Mouse (Mus musculus) megakaryocyte progenitor cell, adult 5-6 weeks (primary cell): Measurements from ENCODE around the gene Bora. TPM values are rescaled to one million over a fixed set of nuclear protein-coding genes. Genes with fewer than 3 reads are reported as not detected.

ENCODE experiments used
- ATAC-seq: replicated peaks from 2 replicates; pipeline ENCODE4 v1.8.0; 2016; ENCODE audit warnings: mild to moderate bottlenecking, moderate TSS enrichment, inconsistent platforms; ENCODE audit not compliant: poor library complexity
- total RNA-seq, 2 experiments: library from RNA; stranded (forward) in 1 of 2; stranded (reverse) in 1 of 2; fragments of 157-497, 149-512 nt in 1 of 2; fragments of 200-1000 nt in 1 of 2; gene quantifications; 2 replicates each; pipeline versions ENCODE4 v1.2.3 to v1.2.4; 2015 to 2017

Bora gene
- total RNA-seq, 2 experiments from 2014 or later = 45.9 to 53.0 TPM

DNA sequence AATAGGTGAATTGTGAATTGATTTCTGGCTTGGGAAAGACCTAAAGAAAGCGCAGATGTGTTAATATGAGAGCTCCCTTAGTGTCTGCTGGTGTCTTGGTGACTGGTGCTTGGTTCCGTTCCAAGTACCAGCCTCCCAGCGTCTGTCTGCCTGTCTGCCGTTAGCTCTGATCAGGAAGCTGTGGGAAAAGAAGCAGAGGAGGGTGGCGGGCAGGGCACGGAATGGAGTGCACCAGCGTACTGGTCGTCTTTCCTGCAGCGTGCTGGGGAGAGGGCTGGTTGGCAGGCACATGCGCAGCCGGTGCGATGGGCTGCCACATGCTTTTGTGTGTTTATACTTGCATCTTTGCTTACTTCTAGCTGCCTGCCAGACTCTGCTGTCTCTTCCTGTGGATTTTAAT lies 14.6 kb downstream of the Bora start:
- peak; percentile 29; the same call in 1 of the 2 replicates for ATAC-seq

DNA sequence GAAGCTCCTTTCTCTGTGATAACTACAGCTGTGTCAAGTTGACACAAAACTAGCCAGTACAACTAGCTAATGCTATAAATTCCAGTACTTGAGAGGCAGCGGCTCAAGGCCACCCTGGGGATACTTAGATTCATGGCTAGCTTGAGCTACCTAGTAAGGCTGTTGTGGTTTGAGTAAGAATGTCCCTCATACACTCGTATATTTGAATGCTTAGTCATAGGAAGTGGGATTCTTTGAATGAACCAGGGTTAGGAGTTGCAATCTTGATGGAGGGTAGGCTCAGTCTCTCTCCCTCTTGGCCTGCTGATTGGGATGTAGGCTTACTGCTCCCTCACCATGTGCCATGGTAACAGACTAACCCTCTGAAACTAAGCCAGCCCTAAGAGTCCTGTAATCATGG lies 17.1 kb downstream of the Bora start:
- ATAC-seq = no peak

DNA sequence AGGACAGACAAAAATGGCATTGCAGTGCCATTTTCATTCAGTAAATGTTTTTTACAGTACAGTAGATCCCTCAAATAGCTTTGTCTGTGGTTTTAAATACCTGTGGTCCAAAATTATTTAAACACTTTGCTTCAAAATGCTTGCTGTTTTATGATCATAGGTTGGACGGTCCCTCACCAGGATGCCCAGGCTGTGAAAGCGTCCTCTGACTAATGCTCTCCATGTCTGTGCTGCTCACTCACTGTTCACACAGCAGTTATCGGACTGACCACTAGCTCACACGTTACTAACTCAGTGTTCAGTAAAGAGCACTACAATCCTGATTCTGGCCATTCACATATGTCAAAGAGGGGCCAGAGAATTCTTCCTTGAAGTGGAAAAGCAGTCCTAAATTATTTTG lies 25.1 kb downstream of the Bora start:
- no peak for ATAC-seq

DNA sequence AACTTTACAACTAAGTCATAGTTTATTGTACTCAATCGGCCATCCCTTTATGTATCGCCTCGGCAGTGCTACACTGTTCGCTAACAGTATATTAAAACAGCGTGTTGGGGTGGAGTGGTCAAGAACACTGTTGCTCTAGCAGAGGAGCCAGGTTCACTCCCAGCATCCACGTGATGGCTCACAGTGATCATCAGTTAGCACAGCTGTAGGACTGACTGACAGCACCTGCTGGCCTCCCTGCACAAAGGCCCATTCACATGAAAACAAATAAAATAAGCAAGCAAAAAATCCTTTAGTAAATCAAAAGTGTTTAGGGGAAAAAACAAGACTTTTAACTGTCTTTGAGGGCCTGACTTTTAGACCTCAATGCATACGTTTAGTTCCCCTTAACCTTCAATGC lies 42.9 kb downstream of the Bora start:
- ATAC-seq = no peak

DNA sequence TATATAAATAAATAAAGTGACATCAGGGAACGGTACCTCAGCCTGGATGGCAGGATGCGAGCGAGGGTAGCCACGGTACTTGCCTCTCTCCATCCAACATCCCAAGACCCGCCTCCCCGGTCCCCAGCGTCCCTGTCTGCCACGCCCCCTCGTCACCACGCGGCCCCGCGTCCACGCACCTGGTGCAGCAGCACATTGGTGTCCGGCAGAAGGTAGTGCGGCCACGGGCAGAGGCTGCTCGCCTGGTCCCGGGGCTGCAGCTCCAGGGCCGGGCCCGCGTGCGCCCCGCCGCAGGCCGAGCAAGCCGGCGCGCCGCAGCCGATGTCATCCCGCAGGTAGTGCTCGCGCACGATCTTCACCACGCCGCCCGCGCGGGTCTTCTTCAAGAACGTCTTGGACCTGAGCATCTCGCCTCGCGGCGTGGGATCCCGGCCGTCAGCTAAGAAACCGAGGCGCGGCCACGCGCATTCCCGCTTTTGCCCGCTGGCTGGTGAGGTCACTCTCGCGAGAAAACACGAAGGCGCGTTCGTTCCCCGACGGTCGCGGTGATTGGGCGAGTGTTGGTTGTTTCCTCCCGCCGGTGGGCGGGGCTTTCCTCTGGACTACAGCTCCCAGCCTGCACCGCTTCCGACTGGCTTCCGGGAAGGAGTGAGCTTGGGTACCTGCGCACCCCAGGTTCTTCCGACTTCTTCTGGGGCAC lies 53.4 kb downstream of the Bora start, which contains the start of the genes Pibf1 and Dis3:
Gene Pibf1 (plus strand): TSS at position 158 of the 700 bp plus-strand sequence.
Gene Dis3 (minus strand): TSS at position 504 of the 700 bp plus-strand sequence.
- peak; percentile 97 for ATAC-seq

DNA sequence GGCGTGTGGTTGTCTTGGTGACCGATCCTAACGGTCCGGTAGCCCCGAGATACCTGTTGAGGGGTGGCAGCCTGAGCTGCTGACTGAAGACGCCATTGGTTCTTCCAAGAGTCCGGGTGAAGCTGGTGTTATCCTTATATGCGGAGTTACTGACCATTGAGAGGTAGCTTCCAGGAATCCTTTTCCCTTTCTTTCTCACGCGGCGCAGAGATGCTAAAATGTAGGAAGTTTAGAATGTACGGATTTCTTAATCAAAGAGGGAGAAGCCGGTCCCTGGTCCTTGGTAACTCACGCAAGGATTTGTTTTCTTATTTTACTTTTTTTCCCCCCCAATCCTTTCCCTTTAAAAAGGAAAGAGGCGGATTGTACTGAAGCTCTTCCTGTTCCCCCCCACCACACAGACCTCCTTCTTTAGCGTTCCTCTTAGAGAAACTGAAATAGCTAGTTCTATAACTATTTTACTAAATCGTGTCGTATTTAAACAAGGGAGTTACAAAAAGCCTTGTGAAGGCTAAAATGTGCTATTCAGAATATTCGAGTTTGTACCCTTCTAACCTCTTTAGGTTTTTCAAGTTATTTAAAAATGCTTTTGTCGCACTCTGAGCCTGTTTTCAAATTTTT lies 54.1 kb downstream of the Bora start:
- no peak for ATAC-seq

DNA sequence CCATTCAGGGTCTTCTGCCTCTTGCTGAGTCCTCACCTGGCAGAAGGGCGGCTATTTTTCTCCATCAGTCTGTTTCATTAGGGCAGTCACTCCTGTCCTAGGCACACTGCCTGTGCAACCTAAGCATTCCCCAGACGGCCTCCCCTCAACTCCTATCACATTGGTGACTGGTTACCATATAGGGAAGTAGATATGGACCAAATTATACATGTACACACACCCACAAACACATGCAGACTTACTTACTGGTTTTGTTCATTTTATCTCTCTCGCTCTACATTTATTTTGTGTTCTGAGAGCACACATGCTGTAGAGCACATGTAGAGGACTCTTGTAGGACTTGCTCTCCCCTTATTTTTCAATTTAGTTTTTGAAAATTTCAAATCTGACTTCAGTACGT lies 57.0 kb downstream of the Bora start:
- ATAC-seq = no peak

DNA sequence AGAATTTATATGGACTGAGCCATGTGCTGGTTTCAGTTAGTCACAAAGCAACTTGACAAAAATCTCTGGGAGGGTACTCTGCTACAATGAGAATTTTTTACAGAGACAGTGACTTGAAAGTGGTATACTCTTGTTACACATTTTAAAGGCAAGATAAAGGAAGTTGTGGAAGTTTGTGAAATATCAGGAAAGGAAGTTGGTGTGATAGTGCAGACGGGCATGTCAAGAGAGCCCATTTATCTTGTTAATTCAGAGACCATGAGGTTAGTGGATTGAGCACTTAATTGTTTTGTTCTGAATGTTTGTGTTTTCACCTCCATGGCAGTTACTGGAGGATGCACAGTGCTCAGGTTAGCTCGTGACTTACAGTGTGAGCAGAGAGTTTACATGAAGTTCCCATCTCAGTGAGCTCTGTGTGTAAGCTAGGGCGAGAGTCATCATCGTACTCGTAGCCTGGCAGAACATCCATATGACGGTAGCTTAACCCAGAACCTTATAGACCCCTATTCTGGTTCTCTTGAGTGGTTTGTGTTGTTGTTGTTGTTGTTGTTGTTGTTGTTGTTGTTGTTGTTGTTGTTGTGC lies 58.6 kb downstream of the Bora start:
- ATAC-seq = no peak

DNA sequence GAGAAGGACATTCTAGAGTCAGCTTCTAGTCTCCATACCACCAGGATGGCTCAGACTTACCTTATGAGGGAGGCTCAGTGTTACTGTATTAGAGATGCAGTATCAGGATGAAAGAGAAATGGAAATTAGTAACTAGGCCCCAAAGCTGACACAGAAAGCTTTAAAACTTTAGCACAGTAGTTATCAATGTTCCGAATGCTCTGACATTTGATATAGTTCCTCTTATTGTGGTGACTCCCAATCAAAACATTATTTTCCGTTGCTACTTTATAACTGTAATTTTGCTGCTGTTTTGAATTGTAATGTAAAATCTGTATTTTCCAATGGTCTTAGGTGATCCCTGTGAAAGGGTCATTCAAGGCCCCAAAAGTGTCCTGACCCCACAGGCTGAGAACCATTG lies 60.6 kb downstream of the Bora start:
- ATAC-seq = no peak

DNA sequence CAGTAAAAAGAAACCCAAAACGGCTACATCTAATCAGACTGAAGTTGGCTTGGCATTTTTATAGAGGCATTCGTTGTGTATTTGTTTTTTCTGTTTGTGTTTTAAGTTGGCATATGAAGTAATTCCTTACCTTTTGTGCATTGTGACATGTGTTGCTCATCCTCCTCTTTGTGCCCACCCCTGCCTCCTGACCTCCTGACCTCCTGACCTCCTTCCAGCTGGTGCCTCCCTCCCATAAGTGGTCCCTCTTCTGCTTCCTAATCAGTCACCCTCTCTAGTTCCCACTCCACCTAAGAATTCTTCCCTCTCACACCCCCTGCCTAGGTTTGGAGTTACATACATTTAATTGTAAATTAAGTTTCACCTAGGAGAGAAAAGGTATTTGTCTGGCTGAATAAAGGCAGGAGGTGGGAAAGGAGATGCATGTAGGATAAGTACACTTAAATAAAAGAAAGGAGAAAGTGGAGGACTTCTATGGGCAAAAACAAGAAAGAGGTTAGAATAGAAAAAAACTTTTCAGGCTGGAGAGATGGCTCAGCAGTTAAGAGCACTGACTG lies 61.7 kb downstream of the Bora start:
- no peak for ATAC-seq

DNA sequence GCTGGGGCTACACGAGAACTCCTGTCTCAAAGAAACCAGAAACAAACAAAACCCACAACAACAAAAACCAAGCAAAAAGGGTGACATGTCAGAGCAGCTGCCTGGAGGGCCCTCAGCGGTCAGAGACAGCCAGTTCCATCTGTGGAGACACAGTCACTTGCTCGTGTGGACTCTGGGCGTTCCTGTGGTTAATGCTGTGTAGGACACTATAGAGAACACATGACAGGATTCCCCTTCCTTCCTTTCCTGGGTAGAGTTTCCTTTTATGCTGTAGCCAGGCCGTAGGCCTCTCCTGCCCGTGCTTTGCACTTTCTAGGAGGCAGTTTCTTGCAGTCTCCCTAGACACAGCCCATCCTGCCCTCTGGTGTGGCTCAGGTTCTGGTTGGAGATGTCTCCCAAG lies 62.7 kb downstream of the Bora start:
- peak; percentile 76 for ATAC-seq

DNA sequence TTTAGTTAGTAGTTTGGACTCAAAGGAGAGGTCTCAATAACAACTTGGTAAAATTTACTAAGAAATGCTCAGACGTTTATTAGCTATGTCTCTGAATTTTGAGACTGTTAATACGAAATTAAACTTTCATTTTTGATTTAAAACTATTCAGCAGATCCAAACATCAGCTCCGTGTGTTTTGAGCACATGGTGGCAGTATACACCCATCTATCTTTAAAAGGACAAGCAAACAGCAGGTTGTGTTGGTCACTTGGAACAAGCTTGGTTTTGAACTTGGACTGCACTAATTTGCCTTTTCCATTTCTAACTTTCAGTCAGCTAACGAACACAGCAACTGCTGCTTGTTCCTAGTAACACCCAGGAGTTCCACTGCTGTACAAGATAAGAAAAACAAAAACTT lies 71.6 kb downstream of the Bora start:
- ATAC-seq = peak; percentile 39; the same call in 1 of the 2 replicates

DNA sequence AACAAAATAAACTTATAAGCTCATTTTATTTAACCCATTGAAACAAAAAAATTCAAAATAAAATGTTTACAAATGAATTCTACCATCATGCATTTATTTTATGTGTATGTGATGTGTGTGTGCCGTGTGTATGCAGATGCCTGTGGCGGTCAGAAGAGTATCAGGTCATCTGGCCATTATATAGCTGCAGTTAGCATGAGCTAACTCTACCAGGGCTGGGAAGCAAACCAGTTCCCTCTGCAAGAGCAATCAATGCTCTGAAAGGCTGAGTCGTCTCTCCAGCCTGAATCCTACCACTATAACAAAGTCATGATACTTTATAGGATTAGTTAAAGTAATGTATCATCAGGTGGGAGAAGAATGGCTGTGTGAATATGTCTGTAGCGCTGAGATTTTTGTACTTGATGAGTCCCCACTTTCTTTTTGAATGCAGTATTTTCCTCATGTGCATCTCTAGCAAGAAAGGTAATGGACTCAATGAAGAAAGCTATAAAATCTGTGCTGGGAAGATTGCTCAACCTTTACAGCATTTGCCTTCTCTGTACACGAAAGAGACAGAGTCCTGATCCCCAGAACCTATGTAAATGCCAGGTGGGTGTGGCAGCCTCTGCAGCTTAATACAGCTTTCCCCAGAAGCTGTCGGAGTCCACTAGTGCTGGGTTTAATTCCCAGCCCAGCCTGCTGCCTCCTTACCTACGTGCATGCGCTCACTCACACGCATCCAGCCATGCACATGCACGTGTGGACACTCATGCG lies 75.7 kb downstream of the Bora start:
- ATAC-seq = no peak

DNA sequence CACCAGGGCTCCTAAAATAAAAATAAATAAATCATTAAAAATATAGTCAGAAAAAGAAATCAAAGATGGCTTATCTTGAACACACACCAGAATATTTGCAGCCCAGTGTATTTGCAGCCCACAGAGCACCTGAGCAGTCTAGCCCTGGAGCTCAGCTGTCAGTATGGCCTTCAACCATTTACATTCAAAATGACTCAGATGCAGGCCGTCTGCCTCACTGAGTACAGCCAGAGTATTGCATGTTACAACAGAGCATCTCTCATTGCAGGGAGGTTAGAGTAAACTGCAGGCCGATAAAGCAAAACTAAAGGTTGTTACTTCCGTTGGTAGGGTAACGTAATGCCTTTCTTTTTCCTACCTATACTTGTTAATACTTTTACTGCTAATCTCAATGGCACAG lies 78.1 kb downstream of the Bora start:
- no peak for ATAC-seq

Other genes with a start within 250 kb of the Bora start
- 40.1 and 57.4 TPM in 2 replicates for gene Rpl36a-ps1, start 51.9 kb upstream of the Bora start, total RNA-seq (2015)
- 14.5 and 14.6 TPM in 2 replicates for gene Rpl36a-ps1, start 51.9 kb upstream of the Bora start, total RNA-seq (2017)
- gene Mzt1, start 88 bp upstream of the Bora start, total RNA-seq (2015) = 80.3 and 85.5 TPM in 2 replicates
- 34.1 and 39.4 TPM in 2 replicates for gene Mzt1, start 88 bp upstream of the Bora start, total RNA-seq (2017)
- 21.5 and 30.9 TPM in 2 replicates for gene Pibf1, start 53.2 kb downstream of the Bora start, total RNA-seq (2015)
- gene Pibf1, start 53.2 kb downstream of the Bora start, total RNA-seq (2017) = 38.4 and 40.8 TPM in 2 replicates
- 47.7 and 52.3 TPM in 2 replicates for gene Dis3, start 53.5 kb downstream of the Bora start, total RNA-seq (2015)
- 60.2 and 77.1 TPM in 2 replicates for gene Dis3, start 53.5 kb downstream of the Bora start, total RNA-seq (2017)